Mouse (Mus musculus): ENCODE results near the gene Dgat2. TPM values are rescaled to one million over a fixed set of nuclear protein-coding genes. Genes with fewer than 3 reads are reported as not detected.

Gene Dgat2
- polyA plus RNA-seq, 1 experiment = 234 TPM

GRCm38 (mm10) chr7:99224648-99225190 lies 42.2 kb upstream of the Dgat2 start:
- no peak overlapping the region for H3K4me3 ChIP-seq (ENCODE audit: low read depth, low read length)
- H3K36me3 ChIP-seq (ENCODE audit: control insufficient read depth, insufficient read depth, low read length) = peaks cover 54% of the 10 kb centered on the region
- TF ChIP-seq POLR2A (IDR thresholded peaks at IDR 0.05; ENCODE audit: low read depth, low read length) (no peak), CTCF (IDR thresholded peaks at IDR 0.05; ENCODE audit: extremely low read depth, insufficient read length, insufficient replicate concordance, low read depth, low read length) (no peak)
- peak overlapping the region; percentile 72 for H3K27ac ChIP-seq (ENCODE audit: insufficient read depth, low read depth, low read length)
- H3K4me1 ChIP-seq (ENCODE audit: control insufficient read depth, insufficient read depth, insufficient read length, low read length) = peaks cover 42% of the 10 kb centered on the region
- WGBS = 16% methylated on average over 1 of the region's 1 CpGs
- H3K27me3 ChIP-seq (ENCODE audit: control insufficient read depth, insufficient read depth, low read length) = no peaks in the 10 kb centered on the region

- Histone ChIP-seq H3K27me3 (ENCODE audit: control insufficient read depth, insufficient read depth, low read length) (no peaks in the 10 kb centered on the region), H3K4me1 (ENCODE audit: control insufficient read depth, insufficient read depth, insufficient read length, low read length) (peaks cover 40% of the 10 kb centered on the region), H3K27ac (ENCODE audit: insufficient read depth, low read depth, low read length) (peak overlapping the region; percentile 72), H3K36me3 (ENCODE audit: control insufficient read depth, insufficient read depth, low read length) (peaks cover 58% of the 10 kb centered on the region), H3K4me3 (ENCODE audit: low read depth, low read length) (no peak overlapping the region)
- 42% methylated on average over 7 of the region's 7 CpGs for WGBS
- TF ChIP-seq CTCF (IDR thresholded peaks at IDR 0.05; ENCODE audit: extremely low read depth, insufficient read length, insufficient replicate concordance, low read depth, low read length) (peak; percentile 47; the same call in 1 of the 2 replicates), POLR2A (IDR thresholded peaks at IDR 0.05; ENCODE audit: low read depth, low read length) (no peak)
These were observed 41.7 kb upstream of the Dgat2 start for GRCm38 (mm10) chr7:99224225-99224624.

DNA sequence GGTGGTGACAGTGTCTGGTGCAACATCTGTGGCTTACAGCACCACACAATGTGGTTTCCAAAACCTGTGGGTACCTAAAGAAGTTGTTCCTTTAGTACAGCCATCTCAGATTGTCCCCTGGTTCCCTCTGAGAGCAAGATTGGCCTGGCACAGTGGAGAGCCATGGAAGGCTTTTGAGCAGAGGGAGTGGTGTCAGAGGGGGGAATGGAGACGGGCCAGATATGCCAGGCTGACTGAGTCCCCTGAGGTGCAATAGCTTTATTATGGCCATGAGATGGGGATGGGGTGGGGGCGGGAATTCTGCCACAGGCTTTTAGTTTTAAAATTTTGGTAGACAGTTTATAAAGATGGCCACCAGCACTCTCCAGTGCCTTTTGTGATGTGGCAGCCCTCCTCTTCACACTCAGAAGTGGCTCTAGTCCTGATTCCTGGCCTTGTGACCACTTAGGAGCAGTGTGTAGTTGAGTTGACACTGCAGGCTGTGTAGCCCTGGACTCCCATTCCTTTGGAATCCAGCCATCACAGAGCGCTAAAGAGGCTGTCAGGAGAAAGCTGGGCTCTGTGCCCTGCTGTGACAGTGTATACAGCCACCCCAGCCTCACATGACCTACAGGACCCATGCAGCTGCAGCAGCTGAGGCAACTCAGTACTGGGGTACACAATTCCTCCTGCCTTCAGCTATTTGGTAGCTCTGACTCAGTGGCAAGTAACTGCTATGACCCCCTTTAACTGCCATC lies 35.0 kb upstream of the Dgat2 start:
- H3K4me1 ChIP-seq (ENCODE audit: control insufficient read depth, insufficient read depth, insufficient read length, low read length) = peaks cover 37% of the 10 kb centered on the region
- TF ChIP-seq POLR2A (IDR thresholded peaks at IDR 0.05; ENCODE audit: low read depth, low read length) (no peak), CTCF (IDR thresholded peaks at IDR 0.05; ENCODE audit: extremely low read depth, insufficient read length, insufficient replicate concordance, low read depth, low read length) (no peak)
- H3K36me3 ChIP-seq (ENCODE audit: control insufficient read depth, insufficient read depth, low read length) = peaks cover 27% of the 10 kb centered on the region
- no peaks in the 10 kb centered on the region for H3K27me3 ChIP-seq (ENCODE audit: control insufficient read depth, insufficient read depth, low read length)
- H3K4me3 ChIP-seq (ENCODE audit: low read depth, low read length) = no peak overlapping the region
- peak overlapping the region; percentile 50 for H3K27ac ChIP-seq (ENCODE audit: insufficient read depth, low read depth, low read length)
- 65% methylated on average over 3 of the region's 3 CpGs for WGBS

GRCm38 (mm10) chr7:99215347-99215855 lies 32.9 kb upstream of the Dgat2 start:
- Histone ChIP-seq H3K36me3 (ENCODE audit: control insufficient read depth, insufficient read depth, low read length) (peaks cover 16% of the 10 kb centered on the region), H3K27me3 (ENCODE audit: control insufficient read depth, insufficient read depth, low read length) (no peaks in the 10 kb centered on the region), H3K27ac (ENCODE audit: insufficient read depth, low read depth, low read length) (peak overlapping the region; percentile 96), H3K4me1 (ENCODE audit: control insufficient read depth, insufficient read depth, insufficient read length, low read length) (peaks cover 37% of the 10 kb centered on the region), H3K4me3 (ENCODE audit: low read depth, low read length) (peak overlapping the region; percentile 12)
- TF ChIP-seq CTCF (IDR thresholded peaks at IDR 0.05; ENCODE audit: extremely low read depth, insufficient read length, insufficient replicate concordance, low read depth, low read length) = no peak
- TF ChIP-seq POLR2A (IDR thresholded peaks at IDR 0.05; ENCODE audit: low read depth, low read length) = no peak
- WGBS = 22% methylated on average over 8 of the region's 8 CpGs

DNA sequence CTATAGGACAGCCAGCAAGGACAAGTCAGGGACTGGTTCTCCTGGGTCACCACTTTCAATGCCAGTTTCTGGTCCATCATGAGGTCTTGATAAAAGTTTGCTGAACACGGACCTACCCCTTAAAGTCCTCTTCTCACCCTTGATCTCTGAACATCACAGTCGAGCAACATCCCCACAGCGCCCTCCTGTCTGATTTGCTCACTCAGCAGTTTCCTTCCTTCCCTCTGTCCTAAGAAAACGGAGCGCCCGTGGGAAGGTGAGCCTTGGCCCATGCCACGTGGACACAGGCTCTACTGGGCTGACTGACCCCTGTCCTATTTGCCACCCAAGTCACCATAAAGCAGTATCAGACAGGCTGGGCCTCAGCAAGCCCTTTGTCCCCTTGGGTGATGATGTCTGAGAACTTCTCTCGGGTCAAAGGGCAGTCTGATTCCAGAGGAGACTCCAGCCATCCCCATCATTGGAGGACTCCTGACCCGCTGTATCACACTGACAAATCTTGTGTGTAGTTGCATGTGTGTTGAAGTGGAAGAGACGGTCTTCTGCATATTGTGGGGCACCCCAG lies 32.2 kb upstream of the Dgat2 start:
- Histone ChIP-seq H3K4me1 (ENCODE audit: control insufficient read depth, insufficient read depth, insufficient read length, low read length) (peaks cover 37% of the 10 kb centered on the region), H3K27ac (ENCODE audit: insufficient read depth, low read depth, low read length) (peak overlapping the region; percentile 96), H3K27me3 (ENCODE audit: control insufficient read depth, insufficient read depth, low read length) (no peaks in the 10 kb centered on the region), H3K36me3 (ENCODE audit: control insufficient read depth, insufficient read depth, low read length) (peaks cover 12% of the 10 kb centered on the region), H3K4me3 (ENCODE audit: low read depth, low read length) (peak overlapping the region; percentile 12; the same call in 1 of the 2 replicates)
- no peak for TF ChIP-seq CTCF (IDR thresholded peaks at IDR 0.05; ENCODE audit: extremely low read depth, insufficient read length, insufficient replicate concordance, low read depth, low read length)
- 0 out of 2 replicates have a peak, but pooled peaks have one; percentile 15 for TF ChIP-seq POLR2A (IDR thresholded peaks at IDR 0.05; ENCODE audit: low read depth, low read length)
- 42% methylated on average over 10 of the region's 10 CpGs for WGBS

- Histone ChIP-seq H3K36me3 (ENCODE audit: control insufficient read depth, insufficient read depth, low read length) (peaks cover 3% of the 10 kb centered on the region), H3K4me1 (ENCODE audit: control insufficient read depth, insufficient read depth, insufficient read length, low read length) (peaks cover 37% of the 10 kb centered on the region), H3K27ac (ENCODE audit: insufficient read depth, low read depth, low read length) (peak overlapping the region; percentile 92; the same call in 1 of the 2 replicates), H3K4me3 (ENCODE audit: low read depth, low read length) (no peak overlapping the region), H3K27me3 (ENCODE audit: control insufficient read depth, insufficient read depth, low read length) (no peaks in the 10 kb centered on the region)
- WGBS = 90% methylated on average over 2 of the region's 2 CpGs
- TF ChIP-seq CTCF (IDR thresholded peaks at IDR 0.05; ENCODE audit: extremely low read depth, insufficient read length, insufficient replicate concordance, low read depth, low read length) (no peak), POLR2A (IDR thresholded peaks at IDR 0.05; ENCODE audit: low read depth, low read length) (no peak)
These were observed 31.2 kb upstream of the Dgat2 start for GRCm38 (mm10) chr7:99213686-99214085.

GRCm38 (mm10) chr7:99213056-99213455 lies 30.5 kb upstream of the Dgat2 start:
- Histone ChIP-seq H3K27me3 (ENCODE audit: control insufficient read depth, insufficient read depth, low read length) (no peaks in the 10 kb centered on the region), H3K4me1 (ENCODE audit: control insufficient read depth, insufficient read depth, insufficient read length, low read length) (peaks cover 35% of the 10 kb centered on the region), H3K4me3 (ENCODE audit: low read depth, low read length) (no peak overlapping the region), H3K36me3 (ENCODE audit: control insufficient read depth, insufficient read depth, low read length) (no peaks in the 10 kb centered on the region), H3K27ac (ENCODE audit: insufficient read depth, low read depth, low read length) (no peak overlapping the region)
- no peak for TF ChIP-seq POLR2A (IDR thresholded peaks at IDR 0.05; ENCODE audit: low read depth, low read length)
- TF ChIP-seq CTCF (IDR thresholded peaks at IDR 0.05; ENCODE audit: extremely low read depth, insufficient read length, insufficient replicate concordance, low read depth, low read length) = no peak
- WGBS = 94% methylated on average over 1 of the region's 1 CpGs

Data from small intestine, adult 2 months (tissue).